Mouse (Mus musculus): ENCODE measurements at regions not wholly inside any gene's neighbourhood (a gene's known extent, or its start where the extent isn't known, plus 50 kb on each side); places are given as distances from the start of the nearest gene placed in this dataset.
A peak's percentile ranks its signal among the peaks of the same experiment; 100 is the strongest.
"Not testable (repeated sequence)": the region's sequence is repeated elsewhere in the genome, so short reads cannot be mapped to it uniquely, and the experiment has no call there.

DNA sequence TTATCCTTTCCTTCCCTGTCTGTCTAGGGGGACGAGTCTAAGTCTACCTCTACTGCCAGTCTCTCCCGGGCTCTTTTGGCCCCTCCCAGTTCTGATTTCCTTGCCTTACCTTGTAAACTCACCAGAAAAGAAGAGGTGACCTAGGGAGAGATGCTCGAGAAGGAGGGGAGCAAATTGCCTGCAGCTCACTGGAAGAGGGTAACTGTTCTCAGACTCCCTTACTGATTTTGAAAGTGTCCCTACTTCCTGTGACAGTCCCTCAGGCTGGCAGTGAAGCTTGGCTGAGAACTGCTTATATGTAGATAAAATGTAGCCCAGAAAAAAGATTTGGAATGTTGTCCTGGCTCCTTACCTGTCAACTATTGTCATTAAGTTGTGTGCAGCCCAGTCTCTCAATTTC is 180.6 kb upstream of the Tab2 start:
- H3K9me3 ChIP-seq, result no peaks in the 10 kb centered on the region
- 76% methylated on average over 3 of the region's 3 CpGs for WGBS
- H3K36me3 ChIP-seq, result no peaks in the 10 kb centered on the region
- no peak for ATAC-seq (ENCODE audit: low FRiP score, low read depth)
- H3K4me3 ChIP-seq, result no peak overlapping the region
- no peak overlapping the region for H3K4me2 ChIP-seq
- 0 out of 2 replicates have a peak, but pooled peaks cover 13% of the 10 kb centered on the region for H3K4me1 ChIP-seq (replicated peaks)
- H3K9ac ChIP-seq, result no peak overlapping the region
- H3K27ac ChIP-seq (replicated peaks), result no peak overlapping the region
- no peaks in the 10 kb centered on the region for H3K27me3 ChIP-seq

DNA sequence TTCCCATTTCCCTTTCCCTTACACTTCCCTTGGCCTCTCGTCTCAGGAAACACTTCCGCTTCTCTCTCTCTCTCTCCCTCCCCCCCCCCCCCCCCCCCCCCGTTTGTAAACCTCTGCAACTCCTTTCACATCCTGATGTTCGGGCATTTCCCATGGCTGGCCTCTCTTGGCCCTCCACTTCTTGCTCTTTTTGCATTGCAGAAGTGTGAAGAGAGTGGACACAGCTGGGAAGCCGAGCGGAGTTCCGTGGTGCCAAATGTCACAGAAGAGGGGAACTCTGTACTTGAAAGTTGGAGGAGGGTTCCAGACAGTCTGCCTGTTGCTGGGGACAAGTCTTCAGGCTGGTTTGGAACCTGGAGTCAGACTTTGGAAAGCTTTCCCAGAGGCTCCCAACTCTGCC is 179.2 kb upstream of the Tab2 start:
- Histone ChIP-seq H3K9ac (no peak overlapping the region), H3K4me1 (replicated peaks) (0 out of 2 replicates have a peak, but pooled peaks cover 13% of the 10 kb centered on the region), H3K27ac (replicated peaks) (no peak overlapping the region), H3K4me3 (no peak overlapping the region), H3K36me3 (no peaks in the 10 kb centered on the region), H3K9me3 (no peaks in the 10 kb centered on the region), H3K4me2 (no peak overlapping the region), H3K27me3 (no peaks in the 10 kb centered on the region)
- no peak for ATAC-seq (ENCODE audit: low FRiP score, low read depth)
- 65% methylated on average over 7 of the region's 7 CpGs for WGBS

DNA sequence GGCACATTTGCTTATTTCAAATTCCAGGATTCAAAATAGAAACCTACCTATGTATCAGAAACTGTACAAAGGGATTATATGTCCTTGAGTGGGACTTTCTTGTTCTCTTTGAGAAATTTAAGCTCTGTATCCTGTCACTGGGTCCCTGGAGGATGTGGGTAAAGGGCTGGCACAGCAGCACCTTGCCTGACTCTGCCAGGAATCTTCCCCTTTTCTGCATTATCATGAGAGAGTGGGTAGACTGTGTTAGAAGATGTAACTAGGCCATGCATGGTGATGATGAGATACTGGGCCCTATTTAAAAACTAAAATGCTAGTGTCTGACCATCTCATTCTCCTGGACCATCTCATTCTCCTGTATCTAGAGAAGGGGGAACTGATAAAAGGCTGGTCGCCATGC is 178.4 kb upstream of the Tab2 start:
- Histone ChIP-seq H3K27ac (replicated peaks) (no peak overlapping the region), H3K27me3 (no peaks in the 10 kb centered on the region), H3K9ac (no peak overlapping the region), H3K4me1 (replicated peaks) (0 out of 2 replicates have a peak, but pooled peaks cover 13% of the 10 kb centered on the region), H3K36me3 (no peaks in the 10 kb centered on the region), H3K9me3 (no peaks in the 10 kb centered on the region), H3K4me3 (no peak overlapping the region), H3K4me2 (no peak overlapping the region)
- no peak for ATAC-seq (ENCODE audit: low FRiP score, low read depth)
- 97% methylated on average over 1 of the region's 1 CpGs for whole genome bisulfite sequencing

DNA sequence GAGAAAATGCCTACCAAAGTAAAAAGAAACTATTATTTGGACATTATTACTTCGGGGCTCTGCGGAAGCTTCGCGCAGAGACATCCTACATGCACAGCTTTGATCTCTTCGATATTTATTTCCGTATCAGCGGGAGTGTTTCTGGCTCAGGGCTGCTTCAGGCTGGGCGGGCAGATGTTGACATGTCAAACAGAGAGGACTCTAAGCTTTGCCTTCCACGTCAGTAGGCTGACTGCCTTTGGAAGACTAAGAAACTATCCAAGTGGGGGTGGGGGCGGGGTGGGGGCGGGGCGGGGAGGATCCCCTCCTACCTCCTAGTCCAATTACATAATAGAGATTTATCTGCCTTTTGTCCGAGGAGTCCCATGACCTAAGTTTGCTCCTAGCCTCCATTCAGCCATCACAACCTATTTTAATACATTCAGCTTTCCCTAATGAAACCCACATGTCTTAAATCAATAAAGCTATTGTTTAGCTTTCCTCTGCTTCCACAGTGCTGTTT is 177.5 kb upstream of the Tab2 start:
- Histone ChIP-seq H3K27ac (replicated peaks) (peak overlapping the region; percentile 48; the same call in 1 of the 2 replicates), H3K36me3 (no peaks in the 10 kb centered on the region), H3K4me1 (replicated peaks) (0 out of 2 replicates have a peak, but pooled peaks cover 13% of the 10 kb centered on the region), H3K4me3 (no peak overlapping the region), H3K27me3 (no peaks in the 10 kb centered on the region), H3K4me2 (peak overlapping the region; percentile 41), H3K9ac (no peak overlapping the region), H3K9me3 (no peaks in the 10 kb centered on the region)
- peak; percentile 47 for ATAC-seq (ENCODE audit: low FRiP score, low read depth)
- 15% methylated on average over 13 of the region's 13 CpGs for WGBS

DNA sequence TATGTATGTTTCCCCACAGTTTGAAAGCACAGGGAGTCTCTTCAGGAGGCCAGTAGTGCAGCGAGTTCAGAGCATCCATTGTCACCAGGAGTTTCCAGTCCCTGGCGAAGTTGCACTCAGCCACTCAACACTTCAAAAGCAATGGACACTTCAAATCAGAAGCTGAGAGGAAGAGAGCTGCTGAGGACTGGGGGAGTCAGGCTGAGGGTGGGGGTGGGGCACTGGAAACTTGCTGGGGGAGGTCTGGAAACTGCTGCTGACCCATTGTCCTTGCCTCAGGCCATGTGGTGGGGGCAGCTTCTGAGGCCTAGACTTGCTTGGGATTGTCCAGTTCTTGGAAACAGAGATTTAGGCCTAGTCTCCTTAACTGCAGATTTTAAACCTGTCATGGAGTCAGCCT is 176.8 kb upstream of the Tab2 start:
- H3K4me3 ChIP-seq, result no peak overlapping the region
- H3K9me3 ChIP-seq, result no peaks in the 10 kb centered on the region
- H3K4me2 ChIP-seq, result no peak overlapping the region
- 53% methylated on average over 2 of the region's 2 CpGs for WGBS
- peak overlapping the region; percentile 48; the same call in 1 of the 2 replicates for H3K27ac ChIP-seq (replicated peaks)
- 0 out of 2 replicates have a peak, but pooled peaks cover 13% of the 10 kb centered on the region for H3K4me1 ChIP-seq (replicated peaks)
- peak; percentile 39; the same call in 1 of the 2 replicates for ATAC-seq (ENCODE audit: low FRiP score, low read depth)
- H3K27me3 ChIP-seq, result no peaks in the 10 kb centered on the region
- no peaks in the 10 kb centered on the region for H3K36me3 ChIP-seq
- H3K9ac ChIP-seq, result no peak overlapping the region

- WGBS, result 65% methylated on average over 18 of the region's 18 CpGs
- ATAC-seq (ENCODE audit: low FRiP score, low read depth), result no peak
- H3K4me1 ChIP-seq (replicated peaks), result 0 out of 2 replicates have a peak, but pooled peaks cover 13% of the 10 kb centered on the region
- H3K36me3 ChIP-seq, result no peaks in the 10 kb centered on the region
- H3K9ac ChIP-seq, result no peak overlapping the region
- H3K27me3 ChIP-seq, result no peaks in the 10 kb centered on the region
- H3K4me2 ChIP-seq, result no peak overlapping the region
- no peaks in the 10 kb centered on the region for H3K9me3 ChIP-seq
- H3K27ac ChIP-seq (replicated peaks), result no peak overlapping the region
- H3K4me3 ChIP-seq, result no peak overlapping the region
Measured at GRCm38 (mm10) chr10:8130472-8131241, 174.6 kb upstream of the Tab2 start.

GRCm38 (mm10) chr10:8130057-8130456 is 174.0 kb upstream of the Tab2 start:
- 0 out of 2 replicates have a peak, but pooled peaks cover 13% of the 10 kb centered on the region for H3K4me1 ChIP-seq (replicated peaks)
- no peaks in the 10 kb centered on the region for H3K36me3 ChIP-seq
- H3K4me2 ChIP-seq, result no peak overlapping the region
- WGBS, result 76% methylated on average over 8 of the region's 8 CpGs
- H3K9ac ChIP-seq, result no peak overlapping the region
- no peaks in the 10 kb centered on the region for H3K27me3 ChIP-seq
- no peak overlapping the region for H3K4me3 ChIP-seq
- no peak overlapping the region for H3K27ac ChIP-seq (replicated peaks)
- no peaks in the 10 kb centered on the region for H3K9me3 ChIP-seq
- no peak for ATAC-seq (ENCODE audit: low FRiP score, low read depth)

DNA sequence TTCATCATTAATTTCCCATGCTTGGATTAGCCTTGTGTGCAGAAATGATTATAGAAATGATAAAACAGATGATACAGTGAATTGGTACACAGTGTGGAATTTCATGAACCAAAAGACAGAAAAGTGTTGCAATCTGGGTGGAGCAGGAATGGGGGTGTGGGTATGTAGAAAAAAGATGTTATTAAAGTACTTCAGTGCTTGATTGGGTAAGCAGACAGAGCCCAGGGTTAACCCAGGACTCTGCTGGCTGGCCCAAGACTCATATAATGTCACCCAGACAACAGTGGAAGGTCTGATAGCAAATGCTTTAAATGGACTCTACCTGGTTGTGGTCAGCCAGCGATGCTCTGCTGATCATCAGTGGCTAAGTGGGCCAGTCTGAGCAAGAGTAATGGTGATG is 168.1 kb upstream of the Tab2 start:
- H3K4me3 ChIP-seq, result no peak overlapping the region
- H3K27ac ChIP-seq (replicated peaks), result no peak overlapping the region
- no peak overlapping the region for H3K9ac ChIP-seq
- H3K9me3 ChIP-seq, result no peaks in the 10 kb centered on the region
- ATAC-seq (ENCODE audit: low FRiP score, low read depth), result no peak
- WGBS, result 97% methylated on average over 1 of the region's 1 CpGs
- H3K4me1 ChIP-seq (replicated peaks), result no peaks in the 10 kb centered on the region
- no peak overlapping the region for H3K4me2 ChIP-seq
- no peaks in the 10 kb centered on the region for H3K36me3 ChIP-seq
- H3K27me3 ChIP-seq, result no peaks in the 10 kb centered on the region

GRCm38 (mm10) chr10:8121895-8122294 is 165.9 kb upstream of the Tab2 start:
- H3K36me3 ChIP-seq, result no peaks in the 10 kb centered on the region
- H3K4me1 ChIP-seq (replicated peaks), result no peaks in the 10 kb centered on the region
- no peak overlapping the region for H3K9ac ChIP-seq
- no peak overlapping the region for H3K4me3 ChIP-seq
- no peak for ATAC-seq (ENCODE audit: low FRiP score, low read depth)
- no peak overlapping the region for H3K27ac ChIP-seq (replicated peaks)
- no peak overlapping the region for H3K4me2 ChIP-seq
- no peaks in the 10 kb centered on the region for H3K27me3 ChIP-seq
- 78% methylated on average over 4 of the region's 4 CpGs for WGBS
- H3K9me3 ChIP-seq, result no peaks in the 10 kb centered on the region

DNA sequence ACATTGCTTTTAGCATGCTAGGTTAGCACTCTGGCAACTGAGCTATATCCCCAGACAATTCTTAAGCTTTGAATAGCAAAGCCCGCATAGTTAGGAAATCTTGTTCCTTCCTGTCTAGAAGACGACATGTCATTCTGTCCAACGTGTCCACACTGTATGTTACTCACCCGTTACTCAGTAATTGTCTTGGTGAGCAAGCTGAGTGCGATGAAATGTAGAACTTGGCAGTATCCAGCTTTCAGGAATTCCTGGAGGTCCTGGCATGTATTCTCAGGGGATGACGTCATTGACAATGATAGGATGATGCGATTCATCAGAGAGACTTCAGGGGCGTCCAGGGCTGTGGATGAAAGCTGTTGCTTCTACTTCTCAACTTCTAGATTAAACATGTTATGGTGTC is 160.8 kb upstream of the Tab2 start:
- no peaks in the 10 kb centered on the region for H3K27me3 ChIP-seq
- no peaks in the 10 kb centered on the region for H3K9me3 ChIP-seq
- no peak overlapping the region for H3K9ac ChIP-seq
- H3K36me3 ChIP-seq, result no peaks in the 10 kb centered on the region
- no peak overlapping the region for H3K4me3 ChIP-seq
- H3K4me1 ChIP-seq (replicated peaks), result no peaks in the 10 kb centered on the region
- ATAC-seq (ENCODE audit: low FRiP score, low read depth), result no peak
- 84% methylated on average over 8 of the region's 8 CpGs for WGBS
- H3K4me2 ChIP-seq, result no peak overlapping the region
- H3K27ac ChIP-seq (replicated peaks), result no peak overlapping the region

DNA sequence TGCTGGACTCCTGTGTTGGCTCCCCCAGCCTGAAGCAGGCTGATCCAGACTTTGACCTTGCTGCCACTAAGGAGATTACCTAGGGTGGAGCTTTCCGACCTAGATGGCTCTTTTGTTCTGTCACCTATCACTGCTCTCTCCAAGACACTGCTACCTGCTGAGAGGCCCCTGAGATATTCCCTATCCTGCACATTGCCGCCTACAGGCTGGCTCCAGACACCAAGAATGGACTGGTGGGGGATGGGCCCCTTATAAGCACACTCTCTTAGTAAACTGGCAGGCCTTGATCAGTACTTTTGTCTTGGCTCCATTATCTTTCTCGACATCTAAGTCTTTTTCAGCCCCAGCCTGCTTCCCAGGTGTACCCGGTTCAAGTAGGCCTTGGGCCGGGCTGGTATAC is 158.9 kb upstream of the Tab2 start:
- H3K27me3 ChIP-seq; H3K27ac ChIP-seq (replicated peaks); H3K9ac ChIP-seq; H3K4me2 ChIP-seq; H3K36me3 ChIP-seq; H3K4me1 ChIP-seq (replicated peaks); H3K9me3 ChIP-seq; H3K4me3 ChIP-seq; ATAC-seq (ENCODE audit: low FRiP score, low read depth): not testable (repeated sequence)
- 73% methylated on average over 5 of the region's 5 CpGs for WGBS

- no peak for ATAC-seq (ENCODE audit: low FRiP score, low read depth)
- Histone ChIP-seq H3K36me3 (no peaks in the 10 kb centered on the region), H3K4me3 (no peak overlapping the region), H3K9ac (no peak overlapping the region), H3K27me3 (no peaks in the 10 kb centered on the region), H3K9me3 (no peaks in the 10 kb centered on the region), H3K27ac (replicated peaks) (no peak overlapping the region), H3K4me2 (no peak overlapping the region), H3K4me1 (replicated peaks) (no peaks in the 10 kb centered on the region)
- whole genome bisulfite sequencing, result 60% methylated on average over 3 of the region's 3 CpGs
Measured at GRCm38 (mm10) chr10:8114530-8114929, 158.5 kb upstream of the Tab2 start.

Data from hindbrain, embryonic 15.5 days (tissue).